Mouse (Mus musculus): ENCODE data around the gene Neil1. TPM values are rescaled to one million over a fixed set of nuclear protein-coding genes. Genes with fewer than 3 reads are reported as not detected.
A peak's percentile ranks its signal among the peaks of the same experiment; 100 is the strongest.

The Neil1 gene
- polyA plus RNA-seq, 1 experiment: 11.0 TPM

DNA sequence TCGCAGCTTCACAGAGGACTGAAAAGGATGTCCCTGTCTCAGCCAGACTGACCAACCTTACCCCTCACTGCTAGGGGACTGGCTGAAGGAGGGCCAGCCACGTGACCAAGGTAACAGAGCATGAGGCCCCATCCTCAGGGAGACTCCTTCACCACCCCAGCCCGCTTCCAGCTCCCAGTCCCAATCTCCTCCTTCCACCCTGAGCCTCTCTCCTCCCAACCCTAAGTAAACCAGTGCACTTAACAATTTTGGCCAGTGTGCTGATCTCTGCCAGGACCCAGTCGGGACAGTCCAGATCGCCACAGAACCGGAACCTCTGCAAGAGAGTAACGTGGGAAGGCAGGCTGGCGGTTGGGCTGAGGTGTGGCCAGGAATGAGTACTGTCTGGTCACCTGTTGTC, 8.7 kb upstream of the Neil1 start:
- peak overlapping the region; percentile 74 for H3K4me3 ChIP-seq (ENCODE audit: insufficient read depth, low read length)
- H3K27ac ChIP-seq (ENCODE audit: insufficient read depth, low read depth, low read length): no peak overlapping the region
- H3K4me1 ChIP-seq (ENCODE audit: control insufficient read depth, insufficient read depth, low read length): peaks cover 15% of the 10 kb centered on the region
- TF ChIP-seq POLR2A (IDR thresholded peaks at IDR 0.05; ENCODE audit: borderline replicate concordance, low read depth, low read length) (no peak), CTCF (IDR thresholded peaks at IDR 0.05; ENCODE audit: low read depth, low read length) (no peak)

DNA sequence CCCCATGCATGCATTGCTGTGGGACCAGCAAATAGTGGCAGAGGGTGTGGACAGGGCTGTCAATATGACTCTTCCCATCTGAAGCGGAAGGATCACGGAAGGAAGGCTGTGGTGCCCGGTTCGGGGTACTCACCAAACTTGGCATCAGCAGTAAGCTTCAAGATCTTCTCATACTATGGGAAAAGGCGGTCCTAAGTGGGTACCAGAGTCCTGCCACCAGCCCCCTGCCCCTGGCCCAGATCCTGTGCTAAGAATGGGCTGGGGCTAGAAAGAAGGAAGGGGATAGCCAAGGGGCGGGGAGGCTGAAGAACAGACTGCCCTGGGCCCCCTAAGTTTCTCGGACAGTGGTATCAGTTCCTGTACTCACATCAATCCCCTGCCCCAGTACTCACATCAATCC, 8.3 kb upstream of the Neil1 start:
- peaks cover 15% of the 10 kb centered on the region for H3K4me1 ChIP-seq (ENCODE audit: control insufficient read depth, insufficient read depth, low read length)
- TF ChIP-seq POLR2A (IDR thresholded peaks at IDR 0.05; ENCODE audit: borderline replicate concordance, low read depth, low read length) (no peak), CTCF (IDR thresholded peaks at IDR 0.05; ENCODE audit: low read depth, low read length) (no peak)

DNA sequence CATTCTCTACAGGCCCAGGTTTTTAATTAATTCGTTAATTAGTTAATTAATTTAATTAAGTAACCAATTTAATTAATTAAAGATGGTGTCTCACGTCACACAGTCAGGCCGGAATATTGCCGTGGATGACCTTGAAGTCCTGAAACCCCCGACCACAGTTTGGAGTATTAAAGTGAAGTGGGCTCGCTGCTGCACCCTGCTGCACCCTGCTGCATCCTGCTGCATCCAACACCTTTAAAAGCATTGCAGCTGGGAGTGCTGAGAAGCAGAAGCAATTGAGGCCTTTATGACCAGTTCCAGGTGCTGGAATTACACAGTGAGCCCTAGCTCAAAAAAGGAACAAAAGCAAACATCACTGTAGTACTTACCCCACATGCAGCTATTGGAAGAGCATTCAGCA, 4.2 kb upstream of the Neil1 start:
- TF ChIP-seq CTCF (IDR thresholded peaks at IDR 0.05; ENCODE audit: low read depth, low read length): no peak
- TF ChIP-seq POLR2A (IDR thresholded peaks at IDR 0.05; ENCODE audit: borderline replicate concordance, low read depth, low read length): no peak
- peaks cover 13% of the 10 kb centered on the region for H3K4me1 ChIP-seq (ENCODE audit: control insufficient read depth, insufficient read depth, low read length)
- no peak overlapping the region for H3K27ac ChIP-seq (ENCODE audit: insufficient read depth, low read depth, low read length)
- H3K4me3 ChIP-seq (ENCODE audit: insufficient read depth, low read length): no peak overlapping the region

More for the DNA sequence above, 8.3 kb upstream of the Neil1 start:
- Histone ChIP-seq H3K27ac (ENCODE audit: insufficient read depth, low read depth, low read length) (no peak overlapping the region), H3K4me3 (ENCODE audit: insufficient read depth, low read length) (no peak overlapping the region)

DNA sequence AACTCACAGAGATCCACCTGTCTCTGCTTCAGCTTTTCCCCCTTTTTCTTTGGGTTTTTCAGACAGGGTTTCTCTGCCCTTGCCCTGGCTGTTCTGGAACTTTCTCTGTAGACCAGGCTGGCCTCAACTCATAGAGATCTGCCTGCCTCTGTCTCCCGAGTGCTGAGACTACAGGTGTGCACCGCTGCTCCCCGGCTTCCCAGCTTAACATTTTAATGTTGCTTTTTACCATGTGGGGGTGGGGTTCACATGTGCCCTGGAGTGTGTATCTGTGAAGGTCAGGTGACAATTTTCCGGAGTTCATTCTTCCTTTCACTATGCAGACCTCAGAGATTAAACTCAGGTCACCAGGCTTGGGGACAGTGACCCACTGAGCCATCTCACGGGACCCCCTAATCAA, 2.1 kb upstream of the Neil1 start:
- Histone ChIP-seq H3K4me3 (ENCODE audit: insufficient read depth, low read length) (no peak overlapping the region), H3K27ac (ENCODE audit: insufficient read depth, low read depth, low read length) (no peak overlapping the region), H3K4me1 (ENCODE audit: control insufficient read depth, insufficient read depth, low read length) (peaks cover 11% of the 10 kb centered on the region)
- TF ChIP-seq CTCF (IDR thresholded peaks at IDR 0.05; ENCODE audit: low read depth, low read length) (no peak), POLR2A (IDR thresholded peaks at IDR 0.05; ENCODE audit: borderline replicate concordance, low read depth, low read length) (no peak)

DNA sequence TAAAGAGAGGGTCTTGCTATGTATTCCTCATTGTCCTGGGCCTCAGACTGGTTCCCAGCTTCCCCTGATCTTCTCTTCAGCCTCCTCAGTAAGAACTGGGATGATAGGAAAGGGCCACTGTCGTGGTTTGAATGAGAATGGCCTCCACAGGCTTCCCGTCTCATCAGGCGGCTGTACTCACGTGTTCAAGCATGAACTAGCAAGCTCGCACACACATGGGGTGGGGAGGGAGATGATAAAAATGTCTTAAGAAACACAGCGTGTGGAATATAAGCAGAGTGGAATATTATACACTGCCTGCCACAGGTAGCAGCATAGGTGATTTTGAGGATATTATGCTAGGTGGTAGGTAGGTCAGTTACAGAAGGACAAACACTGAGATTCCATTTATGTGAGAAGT, 916 bp upstream of the Neil1 start:
- H3K4me1 ChIP-seq (ENCODE audit: control insufficient read depth, insufficient read depth, low read length): peaks cover 11% of the 10 kb centered on the region
- H3K4me3 ChIP-seq (ENCODE audit: insufficient read depth, low read length): peak overlapping the region; percentile 73; the same call in 1 of the 2 replicates
- TF ChIP-seq CTCF (IDR thresholded peaks at IDR 0.05; ENCODE audit: low read depth, low read length) (no peak), POLR2A (IDR thresholded peaks at IDR 0.05; ENCODE audit: borderline replicate concordance, low read depth, low read length) (no peak)
- no peak overlapping the region for H3K27ac ChIP-seq (ENCODE audit: insufficient read depth, low read depth, low read length)

DNA sequence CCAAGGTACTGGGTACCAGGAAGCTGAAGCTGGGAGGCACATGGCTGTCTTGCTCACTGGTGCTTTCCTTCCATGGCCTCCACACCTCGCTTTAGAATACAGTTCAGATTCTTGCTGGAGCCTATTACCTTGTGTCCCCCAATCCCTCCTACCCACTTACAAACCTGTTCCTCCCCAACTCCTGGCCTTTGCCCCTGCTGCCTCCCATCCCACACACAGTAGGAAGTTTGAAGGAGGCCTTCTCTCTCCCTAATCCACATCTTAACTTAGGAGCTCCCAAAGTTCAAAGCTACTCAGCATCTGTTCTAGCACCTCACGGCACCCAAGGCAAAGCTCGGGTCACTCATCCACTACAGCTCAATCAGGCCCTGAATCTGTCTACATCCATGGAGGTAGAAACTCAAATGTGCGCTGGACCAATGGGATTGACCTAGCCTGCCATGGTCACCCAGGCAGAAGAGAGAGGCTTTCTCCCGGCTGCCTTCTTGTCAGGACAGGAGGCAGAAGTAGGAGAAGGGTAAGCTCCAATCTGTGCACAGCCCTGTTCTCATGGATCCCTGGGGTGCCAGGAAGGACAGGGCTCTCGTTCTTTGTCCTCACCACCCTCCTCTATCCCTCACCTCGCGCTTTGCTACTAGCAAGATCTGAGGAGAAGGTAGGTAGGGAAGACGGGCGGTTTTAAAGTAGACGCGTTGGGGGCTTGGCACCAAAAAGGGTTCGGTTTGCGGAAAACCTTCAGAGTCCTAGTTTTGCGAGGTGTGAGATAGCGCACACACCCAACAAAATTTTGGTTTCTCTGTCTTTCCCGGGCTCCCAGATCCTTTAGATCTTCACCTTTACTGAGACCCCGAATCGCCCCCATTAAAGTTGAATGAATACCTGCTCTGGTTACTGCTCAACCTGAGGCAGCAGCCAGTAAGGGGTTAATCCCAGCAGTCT, 631 bp downstream of the Neil1 start:
- H3K27ac ChIP-seq (ENCODE audit: insufficient read depth, low read depth, low read length): peak overlapping the region; percentile 51
- no peak for TF ChIP-seq CTCF (IDR thresholded peaks at IDR 0.05; ENCODE audit: low read depth, low read length)
- TF ChIP-seq POLR2A (IDR thresholded peaks at IDR 0.05; ENCODE audit: borderline replicate concordance, low read depth, low read length): no peak
- peak overlapping the region; percentile 73 for H3K4me3 ChIP-seq (ENCODE audit: insufficient read depth, low read length)
- H3K4me1 ChIP-seq (ENCODE audit: control insufficient read depth, insufficient read depth, low read length): peaks cover 15% of the 10 kb centered on the region

DNA sequence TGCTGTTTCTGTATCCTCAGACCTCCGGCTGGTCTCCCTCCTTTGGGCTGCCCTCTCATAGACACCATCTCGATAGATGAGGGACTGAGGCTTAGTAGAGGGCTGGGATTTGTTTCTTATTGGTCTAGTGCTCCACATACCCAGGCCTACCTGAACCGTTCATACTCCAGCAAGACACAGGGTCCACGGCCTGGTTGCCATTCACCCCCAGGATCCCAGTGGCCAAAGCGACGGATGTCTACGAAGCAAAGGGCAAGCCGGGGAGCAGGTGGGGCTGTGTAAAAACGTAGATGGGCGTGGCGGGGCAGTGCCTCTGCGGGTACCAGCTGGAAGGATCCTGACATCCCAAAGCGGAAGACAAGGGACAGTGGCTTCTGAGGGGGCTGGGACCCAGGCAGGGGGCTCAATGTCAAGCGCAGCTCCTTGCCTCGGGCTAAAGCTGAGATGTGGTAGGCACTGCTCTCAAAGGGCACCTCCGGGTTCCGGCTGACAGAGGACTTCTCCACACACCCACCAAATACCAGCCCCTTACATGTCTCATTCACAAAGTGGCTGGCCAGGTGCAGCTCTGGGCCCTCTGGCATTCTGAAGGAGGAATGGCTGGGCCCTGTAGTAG, 1.5 kb downstream of the Neil1 start:
- TF ChIP-seq POLR2A (IDR thresholded peaks at IDR 0.05; ENCODE audit: borderline replicate concordance, low read depth, low read length) (no peak), CTCF (IDR thresholded peaks at IDR 0.05; ENCODE audit: low read depth, low read length) (no peak)
- peak overlapping the region; percentile 73; the same call in 1 of the 2 replicates for H3K4me3 ChIP-seq (ENCODE audit: insufficient read depth, low read length)

DNA sequence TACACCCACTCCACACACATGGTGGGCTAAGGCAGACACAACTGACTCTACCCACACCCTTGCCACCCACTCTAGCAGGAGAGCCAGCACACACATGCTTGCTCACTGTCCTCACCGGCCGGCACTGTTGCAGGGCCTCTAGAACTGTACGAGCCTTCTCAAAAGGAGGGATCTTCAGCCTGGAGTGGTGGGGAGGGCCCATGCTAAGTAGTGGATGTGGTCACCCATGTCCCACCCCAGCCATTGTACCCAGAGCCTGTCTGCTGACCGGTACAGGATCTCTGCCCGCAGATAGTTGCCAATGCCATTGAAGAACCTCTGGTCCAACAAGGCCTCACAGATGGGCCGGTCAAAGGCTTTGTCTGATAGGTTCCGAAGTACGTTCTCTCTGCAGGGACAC, 3.3 kb downstream of the Neil1 start:
- TF ChIP-seq CTCF (IDR thresholded peaks at IDR 0.05; ENCODE audit: low read depth, low read length): no peak
- TF ChIP-seq POLR2A (IDR thresholded peaks at IDR 0.05; ENCODE audit: borderline replicate concordance, low read depth, low read length): no peak
- Histone ChIP-seq H3K4me1 (ENCODE audit: control insufficient read depth, insufficient read depth, low read length) (peaks cover 27% of the 10 kb centered on the region), H3K27ac (ENCODE audit: insufficient read depth, low read depth, low read length) (no peak overlapping the region), H3K4me3 (ENCODE audit: insufficient read depth, low read length) (no peak overlapping the region)

More for the DNA sequence above, 1.5 kb downstream of the Neil1 start:
- Histone ChIP-seq H3K27ac (ENCODE audit: insufficient read depth, low read depth, low read length) (no peak overlapping the region), H3K4me1 (ENCODE audit: control insufficient read depth, insufficient read depth, low read length) (peaks cover 23% of the 10 kb centered on the region)

DNA sequence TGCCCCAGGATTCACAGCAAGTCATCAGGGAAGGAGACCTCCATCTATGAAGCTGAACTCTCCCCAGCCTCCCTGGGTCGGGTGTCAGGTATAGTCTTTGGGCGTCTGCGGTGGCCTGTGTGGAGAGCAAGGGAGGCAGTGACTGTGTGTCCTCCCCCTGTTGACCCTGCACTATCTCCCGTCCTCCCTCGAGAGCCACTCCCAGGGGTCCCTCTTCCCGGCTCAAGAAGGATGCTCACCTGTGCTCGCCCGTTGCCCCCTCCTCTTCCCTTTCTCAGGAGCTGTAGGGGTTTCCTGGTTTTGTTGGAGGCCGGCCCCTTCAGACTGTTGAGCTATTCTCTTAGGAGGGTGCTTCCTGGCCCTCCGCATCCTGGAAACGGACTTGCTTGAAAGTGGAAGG, 4.9 kb downstream of the Neil1 start:
- Histone ChIP-seq H3K4me1 (ENCODE audit: control insufficient read depth, insufficient read depth, low read length) (peaks cover 22% of the 10 kb centered on the region), H3K4me3 (ENCODE audit: insufficient read depth, low read length) (no peak overlapping the region), H3K27ac (ENCODE audit: insufficient read depth, low read depth, low read length) (no peak overlapping the region)
- TF ChIP-seq POLR2A (IDR thresholded peaks at IDR 0.05; ENCODE audit: borderline replicate concordance, low read depth, low read length) (no peak), CTCF (IDR thresholded peaks at IDR 0.05; ENCODE audit: low read depth, low read length) (no peak)
